Mouse (Mus musculus): ENCODE measurements around the gene Dap.

- TF ChIP-seq CTCF (conservative IDR thresholded peaks at IDR 0.05 in 1 of 2, IDR thresholded peaks at IDR 0.05 in 1 of 2; ENCODE audit: low read depth in 2 of 2, low read length in 2 of 2) = no peak
- TF ChIP-seq E2F4 (IDR thresholded peaks at IDR 0.05; ENCODE audit: insufficient replicate concordance, low read depth, low read length) = no peak
- no peak for TF ChIP-seq UBTF (IDR thresholded peaks at IDR 0.05; ENCODE audit: low read depth, low read length)
- TF ChIP-seq NRF1 (IDR thresholded peaks at IDR 0.05; ENCODE audit: low read depth, low read length) = no peak
- TF ChIP-seq KAT2A (IDR thresholded peaks at IDR 0.05; ENCODE audit: insufficient replicate concordance, low read length) = no peak
- 0 out of 2 replicates have a peak, but pooled peaks have one; percentile 14 for TF ChIP-seq POLR2A (IDR thresholded peaks at IDR 0.05; ENCODE audit: low read depth, low read length)
Observed at GRCm38 (mm10) chr15:31318158-31318955, 94.2 kb downstream of the Dap start.

All from CH12.LX (cell line).